Mouse (Mus musculus): Measurements from ENCODE around the gene Popdc2. TPM values are rescaled to one million over a fixed set of nuclear protein-coding genes. Genes with fewer than 3 reads are reported as not detected.

Gene Popdc2
- polyA plus RNA-seq, 1 experiment from 2014 or later = 423 TPM

DNA sequence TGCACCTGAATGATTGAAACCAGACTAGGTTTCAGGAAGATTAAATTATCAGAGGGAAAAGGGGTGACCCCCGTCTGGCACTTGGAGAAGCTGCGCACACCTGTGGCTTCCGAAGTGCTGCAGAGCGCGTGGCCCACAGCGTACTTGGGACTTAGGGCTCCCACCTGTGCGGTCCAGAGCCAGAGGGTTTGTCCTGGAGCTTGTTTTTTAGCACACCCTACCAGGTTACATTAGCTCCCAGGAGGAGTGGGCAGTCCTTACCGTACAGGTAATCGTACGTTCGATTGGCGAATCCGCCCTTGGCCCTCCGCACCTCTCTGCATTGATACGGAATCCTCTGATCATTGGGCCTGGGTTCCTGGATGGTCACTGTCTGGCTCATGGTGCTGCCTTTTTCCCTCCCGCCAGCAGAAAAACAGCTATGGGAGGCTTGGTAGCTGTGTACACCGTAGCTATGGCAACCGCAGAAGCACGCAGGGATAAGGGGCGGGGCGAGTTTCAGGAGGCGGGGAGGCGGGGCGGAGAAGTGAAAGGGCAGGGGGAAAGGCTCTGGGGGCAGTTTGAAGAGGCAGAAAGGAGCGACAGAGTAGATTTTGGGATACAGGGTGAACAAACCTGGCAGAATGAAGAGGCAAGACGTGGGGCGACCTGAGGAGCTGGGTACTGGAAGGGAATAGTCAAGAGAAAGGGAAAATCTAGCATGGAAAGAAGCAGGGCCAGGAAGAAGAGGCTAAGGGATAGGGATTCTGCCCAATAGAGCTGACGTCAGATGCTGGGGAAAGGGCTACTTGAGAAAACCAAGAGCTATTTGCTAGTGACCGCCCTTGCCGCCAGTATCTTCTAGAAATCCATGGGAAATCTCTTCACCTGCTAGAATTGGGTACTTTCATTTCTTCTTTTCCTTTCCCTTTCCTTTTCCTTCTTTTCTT, 20.3 kb upstream of the Popdc2 start, which contains the start of gene Maats1:
Maats1 (minus strand) TSS at position 748 of the 929 bp plus-strand sequence.
- 14% methylated on average over 30 of the region's 30 CpGs for WGBS
- Histone ChIP-seq H3K9ac (ENCODE audit: low read length) (peak within 1 kb of the TSS; percentile 60), H3K36me3 (ENCODE audit: control insufficient read depth, insufficient read depth) (no peaks in the 10 kb centered on the region), H3K4me1 (ENCODE audit: control insufficient read depth, insufficient read depth, low read length) (peaks cover 15% of the 10 kb centered on the region), H3K27ac (ENCODE audit: low read length) (no peak within 1 kb of the TSS), H3K27me3 (ENCODE audit: control insufficient read depth, insufficient read depth, low read length) (no peaks in the 10 kb centered on the region), H3K4me2 (ENCODE audit: low read depth, low read length) (peak within 1 kb of the TSS; percentile 75), H3K4me3 (ENCODE audit: low read length) (peak within 1 kb of the TSS; percentile 35), H3K9me3 (replicated peaks; ENCODE audit: control insufficient read depth, low read length) (peaks cover 4% of the 10 kb centered on the region)
- peak; percentile 72 for ATAC-seq (replicated peaks; ENCODE audit: extremely low read depth, insufficient read depth, low FRiP score)

DNA sequence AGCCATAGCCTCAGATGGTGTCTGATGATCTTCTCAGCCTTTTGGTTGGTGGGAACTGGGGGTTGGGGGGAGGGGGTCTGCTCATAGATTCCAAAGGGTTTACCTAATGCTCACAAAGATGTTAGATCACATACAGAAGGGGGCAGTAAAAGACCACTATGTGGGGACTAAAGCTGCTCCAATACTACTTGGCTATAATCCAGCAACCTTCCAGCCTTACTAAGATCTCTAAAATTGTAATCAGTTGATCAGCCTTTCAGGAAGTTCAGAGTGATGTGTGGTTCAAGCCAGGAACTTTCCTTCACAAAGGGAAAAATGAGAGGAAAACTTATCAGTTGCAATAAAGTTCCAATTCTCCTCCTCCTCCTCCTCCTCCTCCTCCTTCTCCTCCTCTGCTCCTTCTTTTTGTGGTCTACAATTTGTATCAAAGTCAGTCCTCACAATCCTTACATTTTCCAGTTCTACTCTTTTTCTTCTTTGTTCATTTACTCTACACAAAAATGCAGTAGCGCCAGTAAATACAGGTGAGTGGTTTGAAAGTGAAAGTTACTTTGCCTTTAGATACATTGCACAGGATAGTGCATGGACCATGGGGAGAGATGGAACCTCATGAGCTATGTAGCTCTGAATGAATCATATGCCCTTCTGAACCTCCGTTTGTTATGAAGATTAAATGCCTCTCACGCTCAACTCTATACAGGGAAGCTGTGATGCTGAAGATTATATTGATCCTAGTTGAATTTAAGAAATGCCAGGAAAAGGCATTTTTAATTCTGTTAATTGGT, 16.9 kb upstream of the Popdc2 start:
- Histone ChIP-seq H3K27me3 (ENCODE audit: control insufficient read depth, insufficient read depth, low read length) (no peaks in the 10 kb centered on the region), H3K9me3 (replicated peaks; ENCODE audit: control insufficient read depth, low read length) (peaks cover 3% of the 10 kb centered on the region), H3K4me1 (ENCODE audit: control insufficient read depth, insufficient read depth, low read length) (peaks cover 31% of the 10 kb centered on the region), H3K9ac (ENCODE audit: low read length) (0 out of 2 replicates have a peak overlapping the region, but pooled peaks have one; percentile 2), H3K4me2 (ENCODE audit: low read depth, low read length) (peak overlapping the region; percentile 12; the same call in 1 of the 2 replicates), H3K4me3 (ENCODE audit: low read length) (no peak overlapping the region), H3K27ac (ENCODE audit: low read length) (no peak overlapping the region), H3K36me3 (ENCODE audit: control insufficient read depth, insufficient read depth) (peaks cover 6% of the 10 kb centered on the region; the same call in 1 of the 2 replicates)
- 0 out of 2 replicates have a peak, but pooled peaks have one; percentile 25 for ATAC-seq (replicated peaks; ENCODE audit: extremely low read depth, insufficient read depth, low FRiP score)
- 66% methylated on average over 3 of the region's 3 CpGs for WGBS

DNA sequence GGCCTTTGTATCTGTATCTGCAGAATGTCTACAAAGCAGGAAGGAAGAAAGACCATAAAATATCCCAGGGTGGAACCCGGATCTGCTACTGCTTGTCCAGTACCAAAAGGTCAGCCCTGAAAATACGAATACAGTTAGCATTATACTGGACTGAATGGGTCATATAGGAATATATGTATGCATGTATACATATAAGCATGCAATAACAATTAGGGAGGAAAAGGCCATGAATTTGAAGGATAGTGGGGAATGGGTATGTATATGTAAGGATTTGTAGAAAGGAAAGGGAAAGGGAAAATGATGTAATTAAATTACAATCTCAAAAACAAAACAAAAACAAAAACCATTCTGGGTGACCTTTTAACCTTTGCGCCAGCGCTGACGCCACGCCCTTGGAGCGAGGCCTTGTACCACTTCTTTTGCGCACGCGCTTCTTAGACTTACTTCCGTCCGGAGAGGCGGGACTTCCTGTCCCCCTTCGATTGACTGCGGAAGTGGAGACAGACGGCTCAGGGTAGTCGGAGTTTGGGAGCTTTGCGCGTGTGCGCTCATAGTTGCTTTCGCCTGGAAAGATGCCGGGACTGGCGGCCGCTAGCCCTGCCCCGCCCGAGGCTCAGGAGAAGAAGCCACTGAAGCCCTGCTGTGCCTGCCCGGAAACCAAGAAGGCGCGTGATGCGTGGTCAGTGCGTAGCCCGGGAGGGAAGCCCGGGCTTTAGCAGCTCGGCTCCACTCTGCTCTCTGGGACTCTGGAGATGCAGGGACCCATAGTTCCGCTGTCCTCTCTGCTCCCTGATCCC, 15.3 kb upstream of the Popdc2 start, which contains the start of the genes Cox17 and Gm21987:
Cox17 (plus strand) TSS at position 463 of the 797 bp plus-strand sequence.
Gm21987 (plus strand) TSS at position 512 of the 797 bp plus-strand sequence.
- H3K27me3 ChIP-seq (ENCODE audit: control insufficient read depth, insufficient read depth, low read length) = no peaks in the 10 kb centered on the region
- peaks cover 8% of the 10 kb centered on the region; the same call in 1 of the 2 replicates for H3K36me3 ChIP-seq (ENCODE audit: control insufficient read depth, insufficient read depth)
- H3K27ac ChIP-seq (ENCODE audit: low read length) = peak within 1 kb of the TSS; percentile 98
- H3K9me3 ChIP-seq (replicated peaks; ENCODE audit: control insufficient read depth, low read length) = no peaks in the 10 kb centered on the region
- WGBS = 3% methylated on average over 35 of the region's 35 CpGs
- H3K4me1 ChIP-seq (ENCODE audit: control insufficient read depth, insufficient read depth, low read length) = peaks cover 41% of the 10 kb centered on the region
- H3K9ac ChIP-seq (ENCODE audit: low read length) = peak within 1 kb of the TSS; percentile 98
- peak within 1 kb of the TSS; percentile 81 for H3K4me2 ChIP-seq (ENCODE audit: low read depth, low read length)
- peak; percentile 87 for ATAC-seq (replicated peaks; ENCODE audit: extremely low read depth, insufficient read depth, low FRiP score)
- peak within 1 kb of the TSS; percentile 94 for H3K4me3 ChIP-seq (ENCODE audit: low read length)

DNA sequence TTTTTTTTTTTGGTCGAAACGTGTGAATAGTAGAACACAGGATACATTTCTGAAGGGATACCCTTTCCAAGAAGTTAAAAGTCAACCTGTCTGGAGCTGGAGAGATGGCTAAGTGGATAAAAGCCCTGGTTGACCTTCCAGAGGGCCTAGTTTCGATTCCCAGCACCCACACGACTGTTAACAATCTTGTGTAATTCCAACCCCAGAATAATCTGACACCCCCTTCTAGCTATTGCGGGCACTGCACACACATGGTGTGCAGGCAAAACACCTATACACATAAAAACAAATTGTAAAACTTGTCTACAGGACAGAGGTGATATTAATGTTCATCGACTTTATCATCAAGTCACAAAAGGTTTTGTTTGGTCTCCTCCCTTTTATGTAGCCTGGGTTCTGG, 14.4 kb upstream of the Popdc2 start:
- Histone ChIP-seq H3K27me3 (ENCODE audit: control insufficient read depth, insufficient read depth, low read length) (no peaks in the 10 kb centered on the region), H3K4me1 (ENCODE audit: control insufficient read depth, insufficient read depth, low read length) (peaks cover 44% of the 10 kb centered on the region), H3K9ac (ENCODE audit: low read length) (peak overlapping the region; percentile 98), H3K27ac (ENCODE audit: low read length) (peak overlapping the region; percentile 48), H3K4me3 (ENCODE audit: low read length) (peak overlapping the region; percentile 94), H3K9me3 (replicated peaks; ENCODE audit: control insufficient read depth, low read length) (no peaks in the 10 kb centered on the region), H3K4me2 (ENCODE audit: low read depth, low read length) (peak overlapping the region; percentile 81), H3K36me3 (ENCODE audit: control insufficient read depth, insufficient read depth) (peaks cover 8% of the 10 kb centered on the region; the same call in 1 of the 2 replicates)
- WGBS = 51% methylated on average over 6 of the region's 6 CpGs
- no peak for ATAC-seq (replicated peaks; ENCODE audit: extremely low read depth, insufficient read depth, low FRiP score)

DNA sequence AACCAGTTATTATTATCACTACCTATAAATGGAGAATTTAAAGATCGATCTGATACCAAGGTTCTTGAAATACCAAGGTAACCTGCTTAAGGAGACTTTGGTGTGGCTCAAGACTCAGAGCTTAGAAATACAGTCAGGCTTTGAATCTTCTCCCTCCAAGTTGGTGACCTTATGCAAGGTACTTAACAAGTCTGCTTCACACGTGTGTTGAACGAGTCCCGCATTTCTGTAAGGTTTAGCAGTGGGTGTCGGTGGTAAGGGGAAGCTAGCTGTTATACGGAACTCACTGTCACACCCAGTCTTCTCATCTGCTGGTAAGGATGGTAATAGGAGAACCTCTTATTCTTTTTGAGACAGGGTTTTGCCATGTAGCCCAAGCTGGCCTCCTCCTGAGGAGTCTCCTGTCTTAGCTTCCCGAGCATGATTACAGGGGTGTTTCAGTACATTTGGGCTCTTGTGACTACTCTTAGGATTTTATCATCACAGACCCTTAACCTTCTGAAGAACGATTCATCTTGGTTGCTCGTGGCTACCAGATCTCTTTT, 13.7 kb upstream of the Popdc2 start:
- peaks cover 8% of the 10 kb centered on the region; the same call in 1 of the 2 replicates for H3K36me3 ChIP-seq (ENCODE audit: control insufficient read depth, insufficient read depth)
- no peaks in the 10 kb centered on the region for H3K9me3 ChIP-seq (replicated peaks; ENCODE audit: control insufficient read depth, low read length)
- peaks cover 44% of the 10 kb centered on the region for H3K4me1 ChIP-seq (ENCODE audit: control insufficient read depth, insufficient read depth, low read length)
- WGBS = 64% methylated on average over 9 of the region's 9 CpGs
- peak overlapping the region; percentile 4; the same call in 1 of the 2 replicates for H3K9ac ChIP-seq (ENCODE audit: low read length)
- peak overlapping the region; percentile 81 for H3K4me2 ChIP-seq (ENCODE audit: low read depth, low read length)
- no peak overlapping the region for H3K27ac ChIP-seq (ENCODE audit: low read length)
- ATAC-seq (replicated peaks; ENCODE audit: extremely low read depth, insufficient read depth, low FRiP score) = no peak
- peak overlapping the region; percentile 8; the same call in 1 of the 2 replicates for H3K4me3 ChIP-seq (ENCODE audit: low read length)
- H3K27me3 ChIP-seq (ENCODE audit: control insufficient read depth, insufficient read depth, low read length) = no peaks in the 10 kb centered on the region

DNA sequence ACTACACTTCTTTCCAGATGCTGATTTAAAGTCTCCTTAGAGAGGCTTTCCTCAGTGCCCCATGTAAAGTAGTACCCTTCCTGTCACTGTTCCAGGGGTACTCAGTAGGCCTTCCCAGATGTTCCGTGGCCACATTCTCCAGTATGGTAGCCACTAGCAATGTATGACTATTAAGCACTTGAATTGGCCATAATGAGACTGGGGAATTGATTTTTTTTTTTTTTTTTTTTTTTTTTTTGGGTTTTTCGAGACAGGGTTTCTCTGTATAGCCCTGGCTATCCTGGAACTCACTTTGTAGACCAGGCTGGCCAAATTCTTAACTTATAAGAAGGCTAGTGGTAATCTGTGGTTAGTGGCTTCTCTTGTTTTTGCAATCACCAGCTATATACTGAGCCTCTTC, 12.1 kb upstream of the Popdc2 start:
- Histone ChIP-seq H3K36me3 (ENCODE audit: control insufficient read depth, insufficient read depth) (peaks cover 8% of the 10 kb centered on the region; the same call in 1 of the 2 replicates), H3K4me2 (ENCODE audit: low read depth, low read length) (peak overlapping the region; percentile 32), H3K4me3 (ENCODE audit: low read length) (no peak overlapping the region), H3K9ac (ENCODE audit: low read length) (peak overlapping the region; percentile 38), H3K9me3 (replicated peaks; ENCODE audit: control insufficient read depth, low read length) (no peaks in the 10 kb centered on the region), H3K27me3 (ENCODE audit: control insufficient read depth, insufficient read depth, low read length) (no peaks in the 10 kb centered on the region), H3K4me1 (ENCODE audit: control insufficient read depth, insufficient read depth, low read length) (peaks cover 47% of the 10 kb centered on the region), H3K27ac (ENCODE audit: low read length) (peak overlapping the region; percentile 92)
- 88% methylated on average over 1 of the region's 2 CpGs for WGBS
- no peak for ATAC-seq (replicated peaks; ENCODE audit: extremely low read depth, insufficient read depth, low FRiP score)

DNA sequence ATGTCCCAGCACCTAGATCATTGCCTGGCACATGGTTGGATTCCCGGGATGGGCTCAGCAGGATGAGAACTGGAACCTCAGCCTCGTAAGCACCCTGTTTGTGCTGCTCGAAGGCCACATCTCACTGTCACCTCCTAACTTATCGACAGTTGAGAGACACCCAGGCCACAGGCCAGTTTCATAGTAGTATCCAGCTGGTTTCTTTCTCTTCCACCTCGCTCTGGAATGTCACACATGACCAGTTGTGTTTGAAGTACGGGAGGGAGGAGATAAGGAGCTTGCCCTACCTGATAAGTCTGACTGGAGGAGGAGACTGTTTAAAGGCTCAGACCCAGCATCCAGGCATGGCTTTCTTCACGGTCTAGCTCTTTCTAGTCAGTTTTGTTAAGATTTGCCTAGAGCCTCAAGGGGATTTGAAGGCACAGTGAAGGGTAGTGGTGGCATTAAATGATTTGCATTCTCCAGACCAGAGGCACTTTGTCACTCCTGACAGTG, 11.6 kb upstream of the Popdc2 start:
- no peaks in the 10 kb centered on the region for H3K27me3 ChIP-seq (ENCODE audit: control insufficient read depth, insufficient read depth, low read length)
- peaks cover 8% of the 10 kb centered on the region; the same call in 1 of the 2 replicates for H3K36me3 ChIP-seq (ENCODE audit: control insufficient read depth, insufficient read depth)
- H3K27ac ChIP-seq (ENCODE audit: low read length) = peak overlapping the region; percentile 92
- H3K4me2 ChIP-seq (ENCODE audit: low read depth, low read length) = peak overlapping the region; percentile 32
- H3K9ac ChIP-seq (ENCODE audit: low read length) = peak overlapping the region; percentile 38
- 13% methylated on average over 7 of the region's 7 CpGs for WGBS
- H3K4me3 ChIP-seq (ENCODE audit: low read length) = no peak overlapping the region
- peak; percentile 78 for ATAC-seq (replicated peaks; ENCODE audit: extremely low read depth, insufficient read depth, low FRiP score)
- peaks cover 42% of the 10 kb centered on the region for H3K4me1 ChIP-seq (ENCODE audit: control insufficient read depth, insufficient read depth, low read length)
- H3K9me3 ChIP-seq (replicated peaks; ENCODE audit: control insufficient read depth, low read length) = no peaks in the 10 kb centered on the region

DNA sequence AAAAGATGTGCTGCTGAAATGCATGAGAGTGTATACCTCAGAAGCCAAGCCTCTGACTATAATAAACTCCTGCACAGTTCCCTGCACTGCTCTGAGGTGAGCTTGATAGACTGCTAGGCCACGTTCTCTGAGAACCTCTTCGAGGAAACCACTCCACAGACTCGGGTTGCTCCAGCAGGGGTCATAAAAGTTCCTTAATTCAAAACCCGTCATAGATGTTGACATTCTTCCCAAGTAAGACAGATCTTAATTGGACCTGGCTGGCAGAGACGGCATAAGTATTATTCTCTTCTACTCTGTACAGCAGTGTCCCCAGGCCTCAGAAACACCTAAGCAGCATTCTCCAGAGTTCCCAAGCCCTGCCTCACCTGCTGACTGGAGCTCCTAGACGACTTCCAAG, 11.1 kb upstream of the Popdc2 start:
- H3K4me2 ChIP-seq (ENCODE audit: low read depth, low read length) = peak overlapping the region; percentile 32; the same call in 1 of the 2 replicates
- WGBS = 25% methylated on average over 6 of the region's 6 CpGs
- H3K27me3 ChIP-seq (ENCODE audit: control insufficient read depth, insufficient read depth, low read length) = no peaks in the 10 kb centered on the region
- ATAC-seq (replicated peaks; ENCODE audit: extremely low read depth, insufficient read depth, low FRiP score) = peak; percentile 23
- H3K36me3 ChIP-seq (ENCODE audit: control insufficient read depth, insufficient read depth) = peaks cover 8% of the 10 kb centered on the region; the same call in 1 of the 2 replicates
- H3K9me3 ChIP-seq (replicated peaks; ENCODE audit: control insufficient read depth, low read length) = no peaks in the 10 kb centered on the region
- peak overlapping the region; percentile 42 for H3K9ac ChIP-seq (ENCODE audit: low read length)
- no peak overlapping the region for H3K4me3 ChIP-seq (ENCODE audit: low read length)
- H3K27ac ChIP-seq (ENCODE audit: low read length) = peak overlapping the region; percentile 92
- H3K4me1 ChIP-seq (ENCODE audit: control insufficient read depth, insufficient read depth, low read length) = peaks cover 41% of the 10 kb centered on the region
